Mouse (Mus musculus): ENCODE measurements around the gene Vil1. TPM values are rescaled to one million over a fixed set of nuclear protein-coding genes. Genes with fewer than 3 reads are reported as not detected.
A peak's percentile ranks its signal among the peaks of the same experiment; 100 is the strongest.

Gene Vil1
- polyA plus RNA-seq, 1 experiment from 2014 or later, result 0.21 TPM

DNA sequence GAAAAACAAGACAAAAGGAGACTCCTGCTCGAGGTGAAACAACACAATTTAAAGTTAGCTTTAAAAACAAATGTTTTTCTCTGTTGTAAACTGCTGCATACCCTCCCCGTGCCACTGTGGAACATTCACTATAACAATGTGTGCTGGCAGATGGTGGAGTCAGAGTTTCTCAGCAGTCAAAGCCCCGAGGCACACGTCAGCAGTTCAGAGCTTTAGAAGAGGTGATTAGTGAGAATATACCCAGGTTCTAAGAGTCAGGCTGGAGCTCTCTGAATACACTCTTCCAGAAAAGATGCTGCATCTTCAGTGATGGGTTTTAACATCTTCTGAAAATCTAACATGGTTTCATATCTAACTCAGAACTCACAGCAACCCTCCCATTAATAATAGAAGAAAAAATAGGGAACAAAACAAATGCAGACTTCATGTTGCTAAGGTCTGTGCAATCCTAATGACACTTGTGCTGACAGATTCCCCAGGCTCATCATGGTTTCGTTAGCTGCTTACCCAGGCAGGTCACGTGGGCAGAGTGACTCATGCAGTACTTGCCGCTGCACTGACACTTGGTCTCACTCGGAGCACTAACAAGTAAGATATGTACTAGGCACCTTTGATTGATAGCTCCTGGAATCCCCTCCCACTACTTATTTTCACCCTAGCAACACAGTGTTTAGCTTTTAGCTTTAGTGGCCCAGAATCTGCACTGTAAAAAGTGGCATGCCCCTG, 28.7 kb downstream of the Vil1 start:
- peaks cover 4% of the 10 kb centered on the region; the same call in 1 of the 2 replicates for H3K36me3 ChIP-seq (ENCODE audit: control insufficient read depth, insufficient read depth, low read length)
- H3K27ac ChIP-seq (ENCODE audit: low read depth, low read length), result no peak overlapping the region
- no peaks in the 10 kb centered on the region for H3K27me3 ChIP-seq (ENCODE audit: control insufficient read depth, insufficient read depth, low read length)
- no peaks in the 10 kb centered on the region for H3K9me3 ChIP-seq (ENCODE audit: control insufficient read depth, low read length)
- no peak overlapping the region for H3K4me3 ChIP-seq (ENCODE audit: low read depth, low read length)
- DNase-seq (ENCODE audit: low spot score) (no peak), ATAC-seq (replicated peaks; ENCODE audit: low FRiP score) (no peak)
- H3K4me2 ChIP-seq (ENCODE audit: low read depth, low read length, severe bottlenecking), result no peak overlapping the region
- no peak overlapping the region for H3K9ac ChIP-seq (ENCODE audit: low read length)
- no peaks in the 10 kb centered on the region for H3K4me1 ChIP-seq (replicated peaks; ENCODE audit: control insufficient read depth, insufficient read depth, low read length)
- WGBS, result 89% methylated on average over 8 of the region's 8 CpGs

DNA sequence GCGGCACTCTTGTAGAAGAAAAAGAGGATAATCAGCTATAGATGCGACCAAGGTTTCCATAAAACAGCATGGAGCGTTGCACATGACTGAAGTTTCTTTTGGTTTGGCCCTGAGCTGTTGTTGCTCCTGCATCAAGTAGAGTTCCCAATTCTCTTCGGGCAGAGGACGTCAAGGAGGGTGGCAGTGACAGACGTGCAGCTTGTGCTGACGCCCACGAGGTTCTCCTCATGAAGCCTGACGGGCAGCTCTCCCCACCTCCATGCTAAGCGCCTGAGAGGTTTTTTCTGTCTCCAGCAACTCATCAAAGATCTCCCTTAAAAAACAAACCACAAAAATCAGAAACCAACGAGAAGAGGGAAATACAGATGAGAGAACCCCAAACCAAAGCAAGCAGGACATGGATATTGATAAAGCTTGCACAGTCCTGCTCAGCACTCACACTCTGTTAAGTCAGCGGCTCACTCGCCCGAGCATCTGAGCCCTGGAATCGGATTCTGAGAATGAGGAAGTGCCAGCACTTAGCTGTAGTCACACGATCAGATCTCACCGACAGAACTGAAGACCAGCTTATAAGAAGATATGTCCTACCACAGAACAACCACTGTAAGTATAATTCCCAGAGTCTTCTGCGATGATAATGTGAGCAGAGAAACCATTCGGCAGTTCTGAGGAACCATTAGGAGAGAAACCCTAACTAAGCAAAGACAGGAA, 30.1 kb downstream of the Vil1 start:
- no peak for DNase-seq (ENCODE audit: low spot score)
- no peaks in the 10 kb centered on the region for H3K9me3 ChIP-seq (ENCODE audit: control insufficient read depth, low read length)
- H3K9ac ChIP-seq (ENCODE audit: low read length), result no peak overlapping the region
- peaks cover 4% of the 10 kb centered on the region; the same call in 1 of the 2 replicates for H3K36me3 ChIP-seq (ENCODE audit: control insufficient read depth, insufficient read depth, low read length)
- H3K4me2 ChIP-seq (ENCODE audit: low read depth, low read length, severe bottlenecking), result no peak overlapping the region
- H3K27ac ChIP-seq (ENCODE audit: low read depth, low read length), result no peak overlapping the region
- no peaks in the 10 kb centered on the region for H3K27me3 ChIP-seq (ENCODE audit: control insufficient read depth, insufficient read depth, low read length)
- ATAC-seq (replicated peaks; ENCODE audit: low FRiP score), result no peak
- H3K4me3 ChIP-seq (ENCODE audit: low read depth, low read length), result no peak overlapping the region
- 95% methylated on average over 19 of the region's 19 CpGs for WGBS
- no peaks in the 10 kb centered on the region for H3K4me1 ChIP-seq (replicated peaks; ENCODE audit: control insufficient read depth, insufficient read depth, low read length)

DNA sequence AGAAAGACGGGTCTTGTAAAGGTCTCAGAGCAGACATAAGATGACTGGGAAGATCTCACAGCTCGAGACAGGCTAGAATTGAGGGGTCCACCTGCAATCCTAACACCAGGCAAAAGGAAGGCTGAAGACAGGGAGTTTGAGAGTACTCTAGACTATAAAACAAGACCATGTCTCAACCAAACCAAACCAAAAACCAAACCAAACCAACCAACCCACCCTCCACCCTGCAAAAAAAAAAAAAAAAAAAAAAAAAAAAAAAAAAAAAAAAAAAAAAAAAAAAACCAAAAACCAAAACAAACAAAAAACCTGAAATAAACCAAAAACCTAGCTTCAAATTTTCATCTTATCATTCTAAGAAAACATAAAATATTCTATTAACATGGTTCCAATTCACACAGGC, 35.4 kb downstream of the Vil1 start:
- ATAC-seq (replicated peaks; ENCODE audit: low FRiP score), result no peak
- 98% methylated on average over 2 of the region's 2 CpGs for WGBS

GRCm38 (mm10) chr1:74452611-74453045, 43.5 kb downstream of the Vil1 start:
- ATAC-seq (replicated peaks; ENCODE audit: low FRiP score) (no peak), DNase-seq (ENCODE audit: low spot score) (no peak)
- H3K9me3 ChIP-seq (ENCODE audit: control insufficient read depth, low read length), result no peaks in the 10 kb centered on the region

More for the DNA sequence above, 35.4 kb downstream of the Vil1 start:
- no peaks in the 10 kb centered on the region for H3K4me1 ChIP-seq (replicated peaks; ENCODE audit: control insufficient read depth, insufficient read depth, low read length)
- H3K4me2 ChIP-seq (ENCODE audit: low read depth, low read length, severe bottlenecking), result no peak overlapping the region
- no peaks in the 10 kb centered on the region for H3K27me3 ChIP-seq (ENCODE audit: control insufficient read depth, insufficient read depth, low read length)
- H3K4me3 ChIP-seq (ENCODE audit: low read depth, low read length), result no peak overlapping the region
- H3K27ac ChIP-seq (ENCODE audit: low read depth, low read length), result no peak overlapping the region
- no peak overlapping the region for H3K9ac ChIP-seq (ENCODE audit: low read length)
- H3K9me3 ChIP-seq (ENCODE audit: control insufficient read depth, low read length), result no peaks in the 10 kb centered on the region
- DNase-seq (ENCODE audit: low spot score), result no peak
- peaks cover 4% of the 10 kb centered on the region for H3K36me3 ChIP-seq (ENCODE audit: control insufficient read depth, insufficient read depth, low read length)

GRCm38 (mm10) chr1:74460273-74460672, 51.1 kb downstream of the Vil1 start:
- ATAC-seq (replicated peaks; ENCODE audit: low FRiP score), result no peak
- Histone ChIP-seq H3K4me1 (replicated peaks; ENCODE audit: control insufficient read depth, insufficient read depth, low read length) (no peaks in the 10 kb centered on the region), H3K36me3 (ENCODE audit: control insufficient read depth, insufficient read depth, low read length) (peaks cover 5% of the 10 kb centered on the region), H3K4me3 (ENCODE audit: low read depth, low read length) (no peak overlapping the region), H3K9me3 (ENCODE audit: control insufficient read depth, low read length) (no peaks in the 10 kb centered on the region), H3K27ac (ENCODE audit: low read depth, low read length) (no peak overlapping the region), H3K9ac (ENCODE audit: low read length) (no peak overlapping the region), H3K27me3 (ENCODE audit: control insufficient read depth, insufficient read depth, low read length) (no peaks in the 10 kb centered on the region), H3K4me2 (ENCODE audit: low read depth, low read length, severe bottlenecking) (no peak overlapping the region)
- no peak for DNase-seq (ENCODE audit: low spot score)
- 77% methylated on average over 2 of the region's 2 CpGs for WGBS

More at GRCm38 (mm10) chr1:74452611-74453045, 43.5 kb downstream of the Vil1 start:
- Histone ChIP-seq H3K27me3 (ENCODE audit: control insufficient read depth, insufficient read depth, low read length) (no peaks in the 10 kb centered on the region), H3K9ac (ENCODE audit: low read length) (no peak overlapping the region), H3K36me3 (ENCODE audit: control insufficient read depth, insufficient read depth, low read length) (peaks cover 4% of the 10 kb centered on the region), H3K4me1 (replicated peaks; ENCODE audit: control insufficient read depth, insufficient read depth, low read length) (no peaks in the 10 kb centered on the region), H3K4me3 (ENCODE audit: low read depth, low read length) (no peak overlapping the region), H3K4me2 (ENCODE audit: low read depth, low read length, severe bottlenecking) (no peak overlapping the region), H3K27ac (ENCODE audit: low read depth, low read length) (no peak overlapping the region)
- WGBS, result 68% methylated on average over 4 of the region's 4 CpGs

MicroRNAs within 50 kb of the gene (microRNA counts, 519-probe panel; counts per million panel counts)
- 4,294 counts per million, percentile 34 among the panel's probes with 10 or more counts for microRNA mmu-miR-26b

Small RNA genes lying within 50 kb of the gene (microRNA-seq; reads per million reads assigned to microRNA genes)
- gene Mir26b (ENCODE audit: insufficient number of aligned reads), result 17,714 reads per million, percentile 97 among the genes with 10 or more reads in this experiment

Other genes starting within 250 kb of the Vil1 start
- not detected in 2 replicates for gene Cxcr1, start 214.7 kb upstream of the Vil1 start, polyA plus RNA-seq (2014; fragmentation: Nextera tagmentation; extraction: Ambion mirVana)
- gene Arpc2, start 173.3 kb upstream of the Vil1 start, polyA plus RNA-seq (2014; fragmentation: Nextera tagmentation; extraction: Ambion mirVana), result 303 and 310 TPM in 2 replicates
- not detected in 2 replicates for gene Gpbar1, start 130.8 kb upstream of the Vil1 start, polyA plus RNA-seq (2014; fragmentation: Nextera tagmentation; extraction: Ambion mirVana)
- gene Aamp, start 124.6 kb upstream of the Vil1 start, polyA plus RNA-seq (2014; fragmentation: Nextera tagmentation; extraction: Ambion mirVana), result 185 and 205 TPM in 2 replicates
- 95.3 and 98.4 TPM in 2 replicates for gene Pnkd, start 124.4 kb upstream of the Vil1 start, polyA plus RNA-seq (2014; fragmentation: Nextera tagmentation; extraction: Ambion mirVana)
- 6.9 and 8.2 TPM in 2 replicates for gene Tmbim1, start 103.8 kb upstream of the Vil1 start, polyA plus RNA-seq (2014; fragmentation: Nextera tagmentation; extraction: Ambion mirVana)
- gene Catip, start 47.3 kb upstream of the Vil1 start, polyA plus RNA-seq (2014; fragmentation: Nextera tagmentation; extraction: Ambion mirVana), result 0.52 TPM in 1 of 2 replicates, not detected in the other
- 1.0 and 1.9 TPM in 2 replicates for gene Slc11a1, start 34.2 kb upstream of the Vil1 start, polyA plus RNA-seq (2014; fragmentation: Nextera tagmentation; extraction: Ambion mirVana)
- gene Ctdsp1, start 17.9 kb upstream of the Vil1 start, polyA plus RNA-seq (2014; fragmentation: Nextera tagmentation; extraction: Ambion mirVana), result 45.7 and 46.9 TPM in 2 replicates
- 98.2 and 99.2 TPM in 2 replicates for gene Cnot9, start 96.7 kb downstream of the Vil1 start, polyA plus RNA-seq (2014; fragmentation: Nextera tagmentation; extraction: Ambion mirVana)
- 0.41 and 0.75 TPM in 2 replicates for gene Plcd4, start 133.5 kb downstream of the Vil1 start, polyA plus RNA-seq (2014; fragmentation: Nextera tagmentation; extraction: Ambion mirVana)
- 50.2 and 54.2 TPM in 2 replicates for gene Usp37, start 134.9 kb downstream of the Vil1 start, polyA plus RNA-seq (2014; fragmentation: Nextera tagmentation; extraction: Ambion mirVana)
- 13.0 and 13.1 TPM in 2 replicates for gene Zfp142, start 178.9 kb downstream of the Vil1 start, polyA plus RNA-seq (2014; fragmentation: Nextera tagmentation; extraction: Ambion mirVana)
- 16.0 and 21.1 TPM in 2 replicates for gene Bcs1l, start 178.9 kb downstream of the Vil1 start, polyA plus RNA-seq (2014; fragmentation: Nextera tagmentation; extraction: Ambion mirVana)
- gene Rnf25, start 192.0 kb downstream of the Vil1 start, polyA plus RNA-seq (2014; fragmentation: Nextera tagmentation; extraction: Ambion mirVana), result 6.3 and 8.7 TPM in 2 replicates
- gene Stk36, start 192.1 kb downstream of the Vil1 start, polyA plus RNA-seq (2014; fragmentation: Nextera tagmentation; extraction: Ambion mirVana), result 18.0 and 19.5 TPM in 2 replicates